In genomic region chr11:85719766-85720165, GRCm38 (mm10) we compare ENCODE assay signal across 11 mouse cellular contexts.
DNase-seq lines count a peak whose midpoint lies in the region; ATAC-seq and TF ChIP-seq lines count a peak whose summit lies in the region.
"Had no signal": no experiment of that assay in that cellular context is flagged by ENCODE, and none has a peak within 500 bp of the region (broad histone marks: within the 10 kb centered on the region; RNA-seq: fewer than 3 reads in every experiment).

No protein-coding gene starts in this region.

- intact Hi-C loops in heart, adult 2 months (cut with DNase I), result no loop called here
- intact Hi-C loops in left cerebral cortex, adult 2 months (cut with DNase I), result no loop called here

- peaks cover 2% of the 10 kb centered on the region for H3K4me1 ChIP-seq in heart, adult 2 months (ENCODE audit: control insufficient read depth, insufficient read depth, low read length)
- H3K4me1 ChIP-seq in liver, embryonic 13.5 days (replicated peaks), result peaks cover 30% of the 10 kb centered on the region

- WGBS in heart, adult 2 months, result 8% methylated on average over 7 of the region's 7 CpGs
- WGBS in liver, embryonic 13.5 days (ENCODE audit: insufficient replicate concordance), result 7% methylated on average over 7 of the region's 7 CpGs

- no peaks in the 10 kb centered on the region for H3K36me3 ChIP-seq in heart, adult 2 months (ENCODE audit: control insufficient read depth, insufficient read depth, low read length)
- H3K36me3 ChIP-seq in liver, embryonic 13.5 days, result no peaks in the 10 kb centered on the region

- TF ChIP-seq POLR2A in heart, adult 2 months (IDR thresholded peaks at IDR 0.05; ENCODE audit: insufficient read depth, low read depth, low read length), result no peak

- no peak overlapping the region for H3K9ac ChIP-seq in heart, adult 2 months (ENCODE audit: low read depth, low read length)
- H3K9ac ChIP-seq in liver, embryonic 13.5 days, result 0 out of 2 replicates have a peak overlapping the region, but pooled peaks have one; percentile 3

- peak in 1 of 2 experiments; percentile 46 for DNase-seq in heart, adult 2 months
- no peak for DNase-seq in heart, postnatal 4 days
- peak; percentile 16 for DNase-seq in retina, postnatal 1 day
- no peak for DNase-seq in retina, embryonic 14.5 days (ENCODE audit: low spot score)
- no peak for DNase-seq in liver, embryonic 13.5 days
- peak; percentile 26 for DNase-seq in testis, postnatal 14 days (ENCODE audit: low spot score)
- no peak for DNase-seq in left cerebral cortex, adult 2 months (ENCODE audit: extremely low spot score in 1 of 2, low spot score in 2 of 2)
- DNase-seq: right cerebral cortex, postnatal 25 days; thymus, postnatal 4 days had no signal

- no peak for TF ChIP-seq CTCF in heart, adult 2 months (IDR thresholded peaks at IDR 0.05)
- TF ChIP-seq CTCF in left cerebral cortex, adult 2 months (IDR thresholded peaks at IDR 0.05), result no peak

- H3K27ac ChIP-seq in heart, adult 2 months, result peak overlapping the region; percentile 4; the same call in 1 of the 2 replicates
- peak overlapping the region; percentile 3; the same call in 1 of the 2 replicates for H3K27ac ChIP-seq in liver, embryonic 13.5 days
- no peak overlapping the region for H3K27ac ChIP-seq in left cerebral cortex, adult 2 months

- H3K27me3 ChIP-seq in heart, adult 2 months (ENCODE audit: control insufficient read depth, insufficient read depth, low read length), result no peaks in the 10 kb centered on the region
- 0 out of 2 replicates have a peak, but pooled peaks cover 1% of the 10 kb centered on the region for H3K27me3 ChIP-seq in liver, embryonic 13.5 days

- H3K9me3 ChIP-seq in liver, embryonic 13.5 days (replicated peaks), result no peaks in the 10 kb centered on the region

- peak overlapping the region; percentile 29 for H3K4me2 ChIP-seq in liver, embryonic 13.5 days

- H3K4me3 ChIP-seq in heart, adult 2 months, result no peak overlapping the region
- H3K4me3 ChIP-seq in liver, embryonic 13.5 days (replicated peaks), result no peak overlapping the region
- no peak overlapping the region for H3K4me3 ChIP-seq in left cerebral cortex, adult 2 months

- peak; percentile 66; the same call in 1 of the 2 replicates for ATAC-seq in liver, embryonic 13.5 days (ENCODE audit: low read depth)
- ATAC-seq in granulocyte monocyte progenitor cell, adult 5-6 weeks (replicated peaks; ENCODE audit: poor library complexity, severe bottlenecking), result no peak
- ATAC-seq: midbrain, embryonic 16.5 days had no signal

- no peak for TF ChIP-seq EP300 in heart, adult 2 months (IDR thresholded peaks at IDR 0.05; ENCODE audit: insufficient read depth, low read depth, low read length)

- H3K79me2 ChIP-seq in heart, adult 2 months (replicated peaks; ENCODE audit: control insufficient read depth, insufficient read depth, low read length), result no peaks in the 10 kb centered on the region

Comparison
In these comparisons a context has a peak if more than half of its experiments do, and no peak if none do; other contexts are left out.
1. DNase-seq: peak in retina, postnatal 1 day (single experiment) and testis, postnatal 14 days (single experiment); none in heart, postnatal 4 days (single experiment), retina, embryonic 14.5 days (single experiment), liver, embryonic 13.5 days (single experiment) and left cerebral cortex, adult 2 months (0 of 2).